Mouse (Mus musculus) MEL (cell line): Measurements from ENCODE around the gene Stx1a. TPM values are rescaled to one million over a fixed set of nuclear protein-coding genes. Genes with fewer than 3 reads are reported as not detected.

Experiments used
- DNase-seq: peaks from one replicate; pipeline ENCODE4 v3.0.0; 2011; ENCODE audit warnings: low read depth, low spot score
- H3K27ac ChIP-seq: 2 replicates; pipeline ENCODE4 v1.5.1; 2012; ENCODE audit warnings: low read depth, mild to moderate bottlenecking, control low read depth, low read length, moderate library complexity; ENCODE audit not compliant: control insufficient read depth
- H3K27me3 ChIP-seq, 2 experiments: fragments of 150-350 bp in 1 of 2; sonication (generic) in 1 of 2; 2 replicates each; pipeline ENCODE4 v1.6.1; 2012; ENCODE audit warnings: low read length in 2 of 2, mild to moderate bottlenecking in 2 of 2, improper control_type of control experiment in 1 of 2, moderate library complexity in 1 of 2; ENCODE audit not compliant: insufficient read depth in 2 of 2, control insufficient read depth in 1 of 2
- H3K36me3 ChIP-seq, 2 experiments: 2 replicates each; pipeline ENCODE4 v1.6.1; 2012 to 2014; ENCODE audit warnings: low read length in 2 of 2, improper control_type of control experiment in 1 of 2, inconsistent platforms in 1 of 2, mild to moderate bottlenecking in 1 of 2; ENCODE audit not compliant: insufficient read depth in 2 of 2, control insufficient read depth in 1 of 2
- H3K4me1 ChIP-seq, 2 experiments: fragments of 150-350 bp in 1 of 2; sonication (generic) in 1 of 2; 2 replicates each; pipeline ENCODE4 v1.6.1; 2012; ENCODE audit warnings: low read length in 2 of 2, improper control_type of control experiment in 1 of 2, mild to moderate bottlenecking in 1 of 2; ENCODE audit not compliant: insufficient read depth in 2 of 2, control insufficient read depth in 1 of 2
- H3K4me3 ChIP-seq, 2 experiments: fragments of 150-350 bp in 1 of 2; sonication (generic) in 1 of 2; 2 replicates each; pipeline ENCODE4 v1.5.1; 2012; ENCODE audit warnings: low read depth in 2 of 2, low read length in 2 of 2, mild to moderate bottlenecking in 2 of 2, moderate library complexity in 2 of 2, control low read depth in 1 of 2, improper control_type of control experiment in 1 of 2; ENCODE audit not compliant: control insufficient read depth in 1 of 2, insufficient read depth in 1 of 2
- H3K79me2 ChIP-seq: 2 replicates; pipeline ENCODE4 v1.6.1; 2012; ENCODE audit warnings: mild to moderate bottlenecking, low read length, moderate library complexity; ENCODE audit not compliant: control insufficient read depth, poor library complexity, insufficient read depth
- H3K9ac ChIP-seq: 2 replicates; pipeline ENCODE4 v1.6.1; 2012; ENCODE audit warnings: low read depth, mild to moderate bottlenecking, control low read depth, low read length, moderate library complexity; ENCODE audit not compliant: control insufficient read depth, poor library complexity, severe bottlenecking
- H3K9me3 ChIP-seq: fragments of 150-350 bp; sonication (generic); replicated peaks from 2 replicates; pipeline ENCODE4 v1.6.1; 2012; ENCODE audit warnings: mild to moderate bottlenecking, low read length, improper control_type of control experiment, moderate library complexity; ENCODE audit not compliant: insufficient read depth
- BHLHE40 ChIP-seq: IDR thresholded peaks from 2 replicates; pipeline ENCODE4 v1.6.1; 2012; ENCODE audit warnings: low read depth, mild to moderate bottlenecking, inconsistent platforms, low read length, improper control_type of control experiment, borderline replicate concordance
- CHD1 ChIP-seq: IDR thresholded peaks from 2 replicates; pipeline ENCODE4 v1.6.1; 2012; ENCODE audit warnings: low read depth, mild to moderate bottlenecking, inconsistent platforms, low read length, improper control_type of control experiment
- CHD2 ChIP-seq: IDR thresholded peaks from 2 replicates; pipeline ENCODE4 v1.6.1; 2011; ENCODE audit warnings: low read length, improper control_type of control experiment
- CTCF ChIP-seq, 3 experiments: IDR thresholded peaks in 2 of 3; conservative IDR thresholded peaks in 1 of 3; 2 replicates each; pipeline ENCODE4 v1.5.1; 2011 to 2012; ENCODE audit warnings: low read length in 3 of 3, low read depth in 2 of 3, mild to moderate bottlenecking in 2 of 3, improper control_type of control experiment in 1 of 3, inconsistent platforms in 1 of 3, mixed read lengths in 1 of 3, moderate library complexity in 1 of 3; ENCODE audit not compliant: control insufficient read depth in 1 of 3, insufficient read depth in 1 of 3, poor library complexity in 1 of 3, severe bottlenecking in 1 of 3
- E2F4 ChIP-seq: IDR thresholded peaks from 2 replicates; pipeline ENCODE4 v1.6.1; 2011; ENCODE audit warnings: low read depth, low read length, improper control_type of control experiment, borderline replicate concordance
- ELF1 ChIP-seq: IDR thresholded peaks from 2 replicates; pipeline ENCODE4 v1.6.1; 2014; ENCODE audit warnings: low read depth, mild to moderate bottlenecking, inconsistent platforms, low read length, improper control_type of control experiment, moderate library complexity
- EP300 ChIP-seq, 2 experiments: IDR thresholded peaks; 2 replicates each; pipeline ENCODE4 v1.6.1; 2011; ENCODE audit warnings: improper control_type of control experiment in 2 of 2, low read length in 2 of 2, low read depth in 1 of 2, mild to moderate bottlenecking in 1 of 2
- ETS1 ChIP-seq: IDR thresholded peaks from 2 replicates; pipeline ENCODE4 v1.6.1; 2012; ENCODE audit warnings: low read depth, mild to moderate bottlenecking, inconsistent platforms, low read length, improper control_type of control experiment, moderate library complexity
- GABPA ChIP-seq: IDR thresholded peaks from 2 replicates; pipeline ENCODE4 v1.6.1; 2012; ENCODE audit warnings: low read depth, mild to moderate bottlenecking, inconsistent platforms, low read length, improper control_type of control experiment, moderate library complexity
- GATA1 ChIP-seq: IDR thresholded peaks from 2 replicates; pipeline ENCODE4 v1.6.1; 2011; ENCODE audit warnings: low read depth, low read length, improper control_type of control experiment
- HCFC1 ChIP-seq: IDR thresholded peaks from 2 replicates; pipeline ENCODE4 v1.6.1; 2012; ENCODE audit warnings: low read depth, mild to moderate bottlenecking, inconsistent platforms, low read length, improper control_type of control experiment, moderate library complexity
- JUND ChIP-seq: IDR thresholded peaks from 2 replicates; pipeline ENCODE4 v1.6.1; 2011; ENCODE audit warnings: low read depth, mild to moderate bottlenecking, improper control_type of control experiment, low read length
- KAT2A ChIP-seq: conservative IDR thresholded peaks from 2 replicates; pipeline ENCODE4 v1.6.1; 2012; ENCODE audit warnings: low read depth, low read length, improper control_type of control experiment, inconsistent platforms
- MAFK ChIP-seq: IDR thresholded peaks from 2 replicates; pipeline ENCODE4 v1.6.1; 2011; ENCODE audit warnings: low read depth, mild to moderate bottlenecking, low read length, improper control_type of control experiment, borderline replicate concordance
- MAZ ChIP-seq: IDR thresholded peaks from 2 replicates; pipeline ENCODE4 v1.6.1; 2012; ENCODE audit warnings: low read depth, mild to moderate bottlenecking, inconsistent platforms, low read length, improper control_type of control experiment
- MEF2A ChIP-seq: IDR thresholded peaks from 2 replicates; pipeline ENCODE4 v1.6.1; 2014; ENCODE audit warnings: low read depth, mild to moderate bottlenecking, inconsistent platforms, low read length, improper control_type of control experiment; ENCODE audit not compliant: poor library complexity, insufficient replicate concordance, severe bottlenecking; ENCODE audit errors: extremely low read depth
- MXI1 ChIP-seq: IDR thresholded peaks from 2 replicates; pipeline ENCODE4 v1.6.1; 2011; ENCODE audit warnings: mild to moderate bottlenecking, low read depth, low read length, improper control_type of control experiment
- MYB ChIP-seq: IDR thresholded peaks from 2 replicates; pipeline ENCODE4 v1.6.1; 2011; ENCODE audit warnings: mild to moderate bottlenecking, low read depth, low read length, improper control_type of control experiment
- MYC ChIP-seq: IDR thresholded peaks from 2 replicates; pipeline ENCODE4 v1.6.1; 2011; ENCODE audit warnings: low read depth, mild to moderate bottlenecking, low read length, improper control_type of control experiment, moderate library complexity
- NELFE ChIP-seq: IDR thresholded peaks from 2 replicates; pipeline ENCODE4 v1.6.1; 2011; ENCODE audit warnings: low read depth, low read length, improper control_type of control experiment
- NRF1 ChIP-seq: IDR thresholded peaks from 2 replicates; pipeline ENCODE4 v1.6.1; 2014; ENCODE audit warnings: low read depth, mild to moderate bottlenecking, inconsistent platforms, low read length, improper control_type of control experiment, moderate library complexity; ENCODE audit not compliant: poor library complexity, insufficient read depth, severe bottlenecking
- POLR2A ChIP-seq, 2 experiments: IDR thresholded peaks; 2 replicates each; pipeline ENCODE4 v1.6.1; 2011 to 2012; ENCODE audit warnings: low read length in 2 of 2, mild to moderate bottlenecking in 2 of 2, control low read depth in 1 of 2, improper control_type of control experiment in 1 of 2, low read depth in 1 of 2, moderate library complexity in 1 of 2; ENCODE audit not compliant: control insufficient read depth in 1 of 2, insufficient read depth in 1 of 2, poor library complexity in 1 of 2
- POLR2AphosphoS2 ChIP-seq: IDR thresholded peaks from 2 replicates; pipeline ENCODE4 v1.6.1; 2011; ENCODE audit warnings: low read length, improper control_type of control experiment
- POLR2AphosphoS5 ChIP-seq: IDR thresholded peaks from 2 replicates; pipeline ENCODE4 v1.6.1; 2012; ENCODE audit warnings: low read depth, borderline replicate concordance, mild to moderate bottlenecking, inconsistent platforms, low read length, moderate library complexity, mixed read lengths
- RAD21 ChIP-seq: IDR thresholded peaks from 2 replicates; pipeline ENCODE4 v1.6.1; 2011; ENCODE audit warnings: mild to moderate bottlenecking, low read depth, low read length, improper control_type of control experiment
- RCOR1 ChIP-seq: IDR thresholded peaks from 2 replicates; pipeline ENCODE4 v1.6.1; 2012; ENCODE audit warnings: low read depth, mild to moderate bottlenecking, inconsistent platforms, low read length, improper control_type of control experiment
- SIN3A ChIP-seq: IDR thresholded peaks from 2 replicates; pipeline ENCODE4 v1.6.1; 2012; ENCODE audit warnings: low read length, improper control_type of control experiment, inconsistent platforms
- SMC3 ChIP-seq: IDR thresholded peaks from 2 replicates; pipeline ENCODE4 v1.6.1; 2011; ENCODE audit warnings: low read depth, low read length, improper control_type of control experiment
- TBP ChIP-seq: IDR thresholded peaks from 2 replicates; pipeline ENCODE4 v1.8.0; 2011; ENCODE audit warnings: low read depth, low read length, improper control_type of control experiment
- TCF12 ChIP-seq: IDR thresholded peaks from 2 replicates; pipeline ENCODE4 v1.6.1; 2014; ENCODE audit warnings: low read depth, mild to moderate bottlenecking, inconsistent platforms, low read length, improper control_type of control experiment, moderate library complexity
- UBTF ChIP-seq: IDR thresholded peaks from 2 replicates; pipeline ENCODE4 v1.6.1; 2012; ENCODE audit warnings: low read depth, mild to moderate bottlenecking, inconsistent platforms, low read length, improper control_type of control experiment, moderate library complexity, borderline replicate concordance; ENCODE audit not compliant: insufficient read depth
- USF1 ChIP-seq: IDR thresholded peaks from 2 replicates; pipeline ENCODE4 v1.6.1; 2014; ENCODE audit warnings: low read depth, mild to moderate bottlenecking, inconsistent platforms, low read length, improper control_type of control experiment, moderate library complexity
- USF2 ChIP-seq, 2 experiments: IDR thresholded peaks; 2 replicates each; pipeline ENCODE4 v1.6.1; 2011 to 2012; ENCODE audit warnings: improper control_type of control experiment in 2 of 2, low read length in 2 of 2, borderline replicate concordance in 1 of 2, inconsistent platforms in 1 of 2, low read depth in 1 of 2, mild to moderate bottlenecking in 1 of 2; ENCODE audit not compliant: insufficient read depth in 1 of 2
- ZC3H11A ChIP-seq: IDR thresholded peaks from 2 replicates; pipeline ENCODE4 v1.6.1; 2012; ENCODE audit warnings: low read depth, mild to moderate bottlenecking, inconsistent platforms, low read length, improper control_type of control experiment
- ZMIZ1 ChIP-seq: IDR thresholded peaks from 2 replicates; pipeline ENCODE4 v1.6.1; 2012; ENCODE audit warnings: low read depth, mild to moderate bottlenecking, inconsistent platforms, low read length, improper control_type of control experiment, moderate library complexity
- ZNF384 ChIP-seq: IDR thresholded peaks from 2 replicates; pipeline ENCODE4 v1.6.1; 2012; ENCODE audit warnings: low read depth, mild to moderate bottlenecking, inconsistent platforms, low read length, improper control_type of control experiment
- polyA plus RNA-seq, 2 experiments: library from polyadenylated mRNA; stranded (reverse) in 1 of 2; unstranded in 1 of 2; fragments of >175 nt in 1 of 2; fragments of >200 nt in 1 of 2; gene quantifications; 2 replicates each; pipeline versions ENCODE4 v1.2.1 to v1.2.4; 2012; ENCODE audit warnings: low replicate concordance in 2 of 2, low read depth in 1 of 2; ENCODE audit not compliant: insufficient read length in 2 of 2, insufficient read depth in 1 of 2, missing spikeins in 1 of 2
- total RNA-seq: library from RNA; depleted of rRNA; stranded (reverse); fragments of 300-350 nt; gene quantifications from 2 replicates; pipeline ENCODE4 v1.2.3, GENCODE M21; 2012

The Stx1a gene
- total and polyA plus RNA-seq, 3 experiments: 3.3 to 6.0 TPM; not detected in 1

- H3K4me1 ChIP-seq: peaks cover 2 to 13% of the 10 kb centered on the region in 2 experiments; a peak in 3 of 4 replicates
- H3K4me3 ChIP-seq: no peak overlapping the region
- no peak overlapping the region for H3K9ac ChIP-seq
- H3K9me3 ChIP-seq: no peaks in the 10 kb centered on the region
- H3K79me2 ChIP-seq: peaks cover 5% of the 10 kb centered on the region; the same call in 1 of the 2 replicates
- peak; percentile 84 for DNase-seq
- peaks cover 0 to 3% of the 10 kb centered on the region in 2 experiments; a peak in 2 of 4 replicates for H3K36me3 ChIP-seq
- no peaks in the 10 kb centered on the region for H3K27me3 ChIP-seq
- H3K27ac ChIP-seq: peak overlapping the region; percentile 13; the same call in 1 of the 2 replicates
- TF ChIP-seq TCF12: no peak
- TF ChIP-seq USF1: no peak
- TF ChIP-seq MEF2A: no peak
- TF ChIP-seq SMC3: peak; percentile 33
- TF ChIP-seq HCFC1: no peak
- peak; percentile 66 to 93 (median 78) for TF ChIP-seq CTCF (IDR thresholded peaks at IDR 0.05 in 2 of 3, conservative IDR thresholded peaks at IDR 0.05 in 1 of 3; ENCODE audit: control insufficient read depth in 1 of 3, insufficient read depth in 1 of 3, low read depth in 2 of 3, low read length in 3 of 3, poor library complexity in 1 of 3, severe bottlenecking in 1 of 3)
- no peak for TF ChIP-seq GATA1
- no peak for TF ChIP-seq POLR2AphosphoS5
- TF ChIP-seq CHD1: no peak
- TF ChIP-seq ZC3H11A: no peak
- TF ChIP-seq EP300 (IDR thresholded peaks at IDR 0.05; ENCODE audit: low read depth in 1 of 2, low read length in 2 of 2): no peak
- TF ChIP-seq SIN3A: peak; percentile 45; the same call in 1 of the 2 replicates
- no peak for TF ChIP-seq JUND
- no peak for TF ChIP-seq MAFK
- no peak for TF ChIP-seq E2F4
- no peak for TF ChIP-seq MYC
- no peak for TF ChIP-seq ZNF384
- peak; percentile 22 for TF ChIP-seq RAD21
- TF ChIP-seq CHD2: no peak
- 0 out of 2 replicates have a peak, but pooled peaks have one; percentile 32 for TF ChIP-seq MAZ
- TF ChIP-seq POLR2AphosphoS2: no peak
- TF ChIP-seq NELFE: no peak
- no peak for TF ChIP-seq USF2 (IDR thresholded peaks at IDR 0.05; ENCODE audit: borderline replicate concordance in 1 of 2, insufficient read depth in 1 of 2, low read depth in 1 of 2, low read length in 2 of 2)
- no peak for TF ChIP-seq UBTF
- no peak for TF ChIP-seq ZMIZ1
- no peak for TF ChIP-seq BHLHE40
- no peak for TF ChIP-seq NRF1
- no peak for TF ChIP-seq KAT2A
- TF ChIP-seq TBP: no peak
- TF ChIP-seq POLR2A (IDR thresholded peaks at IDR 0.05; ENCODE audit: control insufficient read depth in 1 of 2, insufficient read depth in 1 of 2, low read depth in 1 of 2, low read length in 2 of 2, poor library complexity in 1 of 2): no peak
- TF ChIP-seq MXI1: no peak
- TF ChIP-seq MYB: no peak
- no peak for TF ChIP-seq ELF1
- no peak for TF ChIP-seq GABPA
- no peak for TF ChIP-seq RCOR1
- TF ChIP-seq ETS1: no peak
These were observed 10.4 kb upstream of the Stx1a start for GRCm38 (mm10) chr5:135012671-135013441.
